Mouse (Mus musculus): ENCODE measurements at regions not wholly inside any gene's neighbourhood (a gene's known extent, or its start where the extent isn't known, plus 50 kb on each side); places are given as distances from the start of the nearest gene placed in this dataset.

DNA sequence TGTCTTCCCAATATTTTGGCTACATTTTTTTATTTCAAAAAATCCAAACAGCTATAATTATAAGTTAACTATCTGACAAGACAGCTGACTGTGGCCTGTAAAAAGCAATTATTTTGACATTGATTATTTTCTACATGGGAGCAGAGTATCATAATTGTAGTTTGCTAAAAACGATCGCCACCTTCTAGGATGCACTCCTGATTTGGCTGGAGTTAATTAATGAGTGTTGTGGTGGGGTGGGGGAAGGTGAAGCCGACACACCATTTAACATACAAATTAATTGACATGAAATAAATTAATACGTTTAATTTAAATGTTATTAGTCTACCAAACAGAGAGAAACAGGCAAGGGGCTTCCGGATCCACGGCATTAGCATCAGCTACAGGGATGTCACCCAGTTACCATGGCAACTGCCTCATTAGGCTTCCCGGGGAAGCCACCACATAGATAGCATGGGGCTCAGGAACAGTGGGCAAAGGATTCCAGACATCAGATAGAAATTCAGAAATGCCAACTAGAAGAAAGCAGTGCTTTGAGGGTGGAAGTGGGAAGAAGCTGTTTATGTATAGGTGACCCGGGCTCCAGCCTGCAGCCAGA is 255.9 kb downstream of the Prdm2 start:
- DNase-seq: no peak

DNA sequence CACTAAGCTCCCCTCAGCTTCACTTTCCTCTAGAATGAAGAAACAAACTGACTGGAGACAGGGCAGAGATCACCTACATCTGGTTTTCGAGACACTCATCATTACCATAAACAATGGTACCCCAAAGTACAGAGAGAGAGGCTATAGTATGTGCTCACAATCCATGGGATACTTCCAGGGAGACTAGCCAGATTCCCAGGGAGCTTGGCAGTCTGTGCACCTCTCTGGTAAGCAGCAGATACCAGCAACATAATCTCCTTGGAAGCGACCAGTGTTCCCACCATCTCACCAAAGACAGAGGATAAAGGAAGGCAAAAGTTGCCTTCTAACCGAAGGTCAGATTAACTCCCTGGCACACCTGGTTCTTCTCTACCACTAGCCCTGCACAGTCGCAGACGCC is 256.4 kb downstream of the Prdm2 start:
- no peak for DNase-seq

DNA sequence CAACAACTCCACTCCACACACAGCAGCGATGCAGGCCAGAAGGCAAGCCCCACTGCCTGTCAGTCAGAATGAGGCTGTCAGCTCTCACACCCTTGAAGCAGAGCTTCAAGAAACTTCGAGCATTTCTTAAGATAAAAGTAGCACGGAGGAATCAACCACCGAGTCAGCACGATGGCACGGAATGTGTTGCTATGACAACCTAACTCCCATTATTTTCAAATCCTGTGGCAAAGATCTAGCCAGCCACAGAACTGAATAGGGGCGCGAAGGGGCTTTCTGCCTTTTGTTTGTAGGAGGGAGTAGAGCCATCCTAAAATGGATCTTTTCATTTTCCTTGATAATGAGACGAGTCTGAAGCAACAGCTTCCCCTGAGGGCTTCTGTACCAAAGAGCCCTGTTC is 259.1 kb downstream of the Prdm2 start:
- no peak for DNase-seq

DNA sequence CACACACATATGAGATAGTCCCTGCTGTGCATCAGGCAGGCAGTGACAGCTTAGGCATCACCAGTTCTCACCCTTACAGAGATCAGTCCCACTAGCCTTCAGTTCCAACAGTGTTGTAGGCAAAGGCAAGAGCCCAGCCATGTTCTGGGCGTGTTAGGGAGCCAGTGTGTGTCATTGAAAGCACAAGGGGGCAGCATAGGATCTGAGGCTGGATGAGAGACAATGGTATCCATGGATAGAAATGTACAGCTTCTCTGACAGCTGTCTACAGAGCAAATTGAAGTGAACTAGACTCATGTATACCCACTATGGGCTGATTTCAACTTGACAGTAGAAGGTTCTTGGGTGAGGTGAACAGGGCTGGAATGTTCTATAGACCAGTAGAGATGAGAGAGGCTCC is 259.9 kb downstream of the Prdm2 start:
- DNase-seq: no peak

DNA sequence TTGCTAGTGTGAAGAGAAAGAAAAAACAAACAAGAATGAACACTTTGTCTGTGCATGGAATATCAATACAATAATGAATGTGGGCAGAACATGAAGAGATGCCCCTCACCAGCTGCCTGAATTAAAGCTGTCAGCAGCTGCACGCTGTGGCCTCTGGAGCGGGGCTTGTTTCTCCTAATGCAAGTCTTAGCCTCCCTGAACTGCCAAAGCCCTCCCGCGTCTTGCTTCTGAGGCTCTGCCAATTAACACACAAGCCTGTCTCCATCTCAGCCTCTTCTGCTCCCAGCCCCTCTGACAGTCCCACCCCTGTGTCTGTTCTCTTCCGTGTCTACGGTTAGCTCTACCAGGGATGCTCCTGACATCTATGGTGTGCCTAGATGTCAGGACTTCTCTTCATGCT is 265.1 kb downstream of the Prdm2 start:
- no peak for DNase-seq

DNA sequence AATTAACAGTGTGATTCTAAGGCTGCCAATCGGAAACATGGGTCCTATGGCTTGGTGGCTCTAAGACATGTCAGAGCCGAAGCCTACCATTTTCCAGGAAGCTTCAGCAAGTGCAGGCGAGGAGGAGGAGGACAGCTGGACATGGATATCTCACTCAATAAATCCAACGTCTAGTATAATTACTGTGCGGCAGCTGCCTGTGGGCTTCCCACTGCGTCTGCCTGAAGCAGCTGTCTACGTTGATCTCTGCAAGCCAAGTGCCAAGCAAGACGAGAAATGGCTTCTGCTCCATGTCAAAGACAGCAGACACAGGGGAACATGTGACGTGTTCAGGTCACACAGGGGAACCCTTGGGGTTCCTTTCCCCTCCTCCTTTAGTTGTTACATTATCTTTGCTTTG is 279.2 kb downstream of the Prdm2 start:
- DNase-seq: no peak

DNA sequence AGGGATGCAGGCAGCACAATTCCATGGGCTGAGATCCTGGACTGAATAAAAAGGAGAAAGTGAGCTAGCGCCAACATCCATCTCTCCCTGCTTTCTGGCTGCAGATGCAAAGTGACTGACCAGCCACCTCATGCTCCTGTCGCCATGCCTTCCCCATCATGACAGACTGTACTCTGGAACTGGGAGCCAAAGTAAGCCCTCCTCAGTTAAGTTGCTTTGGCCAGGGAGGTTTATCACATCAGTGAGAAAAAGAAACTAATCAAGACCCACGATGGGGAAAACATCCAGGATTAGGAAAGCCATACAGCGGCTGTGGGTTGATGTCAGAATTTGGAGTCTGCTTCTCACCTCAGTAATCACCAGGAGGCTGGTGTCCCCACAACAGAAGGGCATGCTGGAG is 283.6 kb downstream of the Prdm2 start:
- no peak for DNase-seq

DNA sequence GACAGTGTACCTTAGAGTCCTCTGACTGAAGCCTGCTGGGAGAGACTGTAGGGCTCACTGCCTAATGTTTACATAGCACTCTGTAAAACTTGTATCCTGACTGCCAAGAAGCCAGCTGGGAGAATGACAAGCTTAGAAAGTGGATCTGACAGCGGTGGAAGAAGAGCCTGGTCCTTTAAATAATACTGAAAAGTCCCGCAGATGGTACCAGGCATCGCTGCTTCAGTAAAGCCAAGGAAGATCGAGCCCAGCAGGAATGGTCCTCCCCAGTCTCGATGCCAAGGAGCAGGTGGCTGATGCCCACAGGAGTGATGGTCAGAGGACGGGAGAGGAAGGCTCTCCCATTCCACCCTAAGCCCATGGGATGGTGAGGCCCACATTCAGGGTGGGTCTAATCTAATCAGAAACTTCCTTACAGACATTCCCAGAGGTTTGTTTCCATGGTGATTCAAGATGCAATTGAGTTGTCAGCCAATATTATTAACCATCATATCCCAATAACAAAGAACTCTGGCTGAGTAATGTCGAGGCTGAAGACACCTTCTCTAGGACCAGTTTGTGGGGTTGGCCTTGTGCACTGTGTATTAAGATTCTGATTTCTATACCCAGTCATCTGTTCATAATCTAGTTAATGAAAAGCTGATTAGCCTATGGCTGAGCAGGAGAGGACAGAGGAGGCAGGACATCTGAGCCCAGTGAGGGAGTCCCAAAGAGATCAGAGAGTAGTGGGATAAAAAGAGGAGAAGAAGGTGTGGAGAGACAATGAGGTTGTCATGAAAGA is 285.3 kb downstream of the Prdm2 start:
- no peak for DNase-seq

DNA sequence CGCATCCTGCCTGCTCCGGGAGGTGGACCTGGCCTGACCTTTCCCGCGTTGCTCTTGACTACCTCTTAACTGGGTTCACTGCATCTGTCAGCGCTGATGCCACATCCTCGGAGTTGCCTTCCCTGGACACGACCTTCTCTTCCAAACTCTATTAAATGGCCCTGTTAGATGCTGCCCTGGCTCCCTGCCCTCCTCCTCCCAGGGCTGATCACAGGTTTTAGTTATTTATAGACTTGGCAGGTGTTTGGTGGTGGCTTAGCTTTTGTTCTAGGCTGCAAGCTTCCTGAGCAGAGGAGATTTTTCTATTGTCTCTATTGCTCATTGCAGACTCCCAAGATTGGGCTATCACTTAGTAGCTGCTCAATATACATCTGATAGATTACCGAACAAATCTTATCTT is 287.7 kb downstream of the Prdm2 start:
- DNase-seq: no peak

DNA sequence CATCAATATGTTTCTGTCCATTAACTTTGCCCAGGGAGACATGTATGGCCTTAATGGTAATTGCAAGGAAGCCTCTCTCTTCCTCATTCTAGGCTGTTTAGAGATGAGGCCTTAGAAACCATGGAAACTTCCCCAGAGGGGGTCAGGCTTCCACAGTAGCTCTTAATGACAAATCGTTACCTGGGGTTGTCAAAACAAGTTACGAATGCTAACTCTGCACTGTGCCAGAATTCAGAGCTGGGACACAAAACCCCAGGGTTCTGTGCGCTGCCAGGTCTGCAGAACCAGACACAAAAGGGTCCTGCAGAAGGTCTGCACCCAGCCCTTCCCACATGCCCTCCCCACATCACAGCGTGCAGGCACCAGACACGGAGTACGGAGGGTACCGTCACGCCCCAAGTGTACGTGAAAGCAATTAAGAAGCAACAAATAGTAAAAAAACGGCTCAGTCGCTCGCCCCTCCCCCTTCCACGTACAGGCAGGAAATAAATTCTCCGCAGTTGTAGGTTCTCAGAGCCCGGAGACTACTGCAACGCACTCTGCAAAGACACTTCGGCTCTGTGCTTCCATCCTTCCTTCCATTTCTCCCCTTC is 303.3 kb downstream of the Prdm2 start:
- no peak for DNase-seq

DNA sequence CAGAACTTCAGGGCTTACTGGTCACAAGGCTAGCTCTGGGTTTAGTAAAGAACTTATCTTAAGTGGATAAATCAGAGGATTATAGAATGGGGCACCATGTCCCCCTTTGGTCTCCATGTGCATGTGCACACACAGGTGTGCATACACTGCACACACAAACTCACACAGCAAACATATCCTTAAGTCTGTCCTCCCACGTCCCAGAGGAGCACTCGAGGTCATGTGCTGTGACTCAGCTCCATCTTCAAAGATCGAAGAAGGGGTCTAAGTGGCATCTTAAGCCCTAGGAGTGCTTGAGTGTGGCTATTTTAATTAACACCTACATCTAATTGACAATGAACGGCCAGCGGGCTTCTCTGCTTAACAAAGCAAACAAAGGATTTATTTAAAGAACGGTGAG is 304.0 kb downstream of the Prdm2 start:
- DNase-seq: no peak

DNA sequence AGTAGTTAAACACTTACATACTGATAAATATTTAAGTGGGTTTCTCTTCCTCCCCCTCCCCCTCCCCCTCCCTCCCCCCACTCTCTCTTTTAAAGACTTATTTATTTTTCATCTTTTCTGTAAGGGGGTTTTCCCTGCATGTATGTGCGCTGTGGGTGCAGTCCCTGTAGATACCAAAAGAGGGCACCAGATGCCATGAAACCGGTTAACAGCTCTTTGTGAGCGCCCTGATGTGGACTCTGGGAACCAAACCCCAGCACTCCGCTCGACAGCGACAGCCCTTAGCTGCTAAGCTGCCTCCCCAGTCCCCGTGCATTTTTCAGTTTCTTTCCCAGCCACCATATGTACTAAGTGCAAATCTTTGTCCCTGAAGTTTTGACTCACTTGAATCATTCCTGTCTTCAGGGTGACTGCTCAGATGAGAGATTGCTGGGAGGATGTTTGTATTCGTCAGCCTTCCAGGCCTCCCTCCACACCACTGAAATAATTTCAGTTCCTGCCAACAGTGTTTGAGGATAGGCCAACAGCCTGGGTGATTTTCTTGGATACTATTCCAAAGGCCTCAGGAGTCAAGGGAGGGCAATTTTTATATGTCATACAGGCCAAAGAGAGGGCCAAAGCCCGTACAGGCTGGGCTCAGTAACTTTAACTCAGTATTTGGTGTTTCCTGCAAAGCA is 309.3 kb downstream of the Prdm2 start:
- DNase-seq: peak; percentile 41

DNA sequence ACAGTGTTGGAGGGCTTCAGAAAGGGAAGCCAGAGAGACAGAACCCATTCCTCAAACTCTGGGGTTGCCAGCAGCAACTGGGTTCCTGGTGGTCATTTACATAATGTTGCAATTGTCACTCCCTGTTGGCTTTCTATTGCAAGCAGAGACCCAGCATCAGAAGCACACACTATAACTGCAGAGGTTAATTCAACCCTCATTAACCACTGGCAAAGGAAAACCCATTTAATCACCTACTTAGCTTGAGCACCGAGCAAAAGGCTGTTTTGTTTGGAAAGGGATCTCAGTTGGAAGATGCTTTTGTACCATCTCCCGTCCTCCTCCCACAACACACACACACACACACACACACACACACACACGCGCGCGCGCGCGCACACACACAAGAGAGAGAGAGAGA is 312.0 kb downstream of the Prdm2 start:
- DNase-seq: no peak

DNA sequence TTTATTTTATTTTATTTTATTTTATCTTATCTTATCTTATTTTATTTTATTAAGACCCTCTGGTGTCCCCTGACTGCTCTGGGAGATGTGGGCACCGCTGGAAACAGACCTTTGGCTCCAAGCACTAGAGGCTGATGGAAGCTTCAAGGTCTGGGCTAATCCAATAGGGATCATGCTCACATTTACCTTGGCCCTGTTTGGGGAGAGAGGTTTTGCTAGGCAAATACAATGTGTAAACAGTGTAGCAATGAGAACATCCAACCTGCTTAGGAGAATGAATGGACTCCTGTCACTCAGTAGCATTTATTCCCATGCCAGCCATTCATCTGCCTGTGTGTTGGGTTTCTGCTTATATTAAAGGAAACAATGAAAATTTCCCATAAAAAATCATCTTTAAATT is 313.8 kb downstream of the Prdm2 start:
- no peak for DNase-seq

DNA sequence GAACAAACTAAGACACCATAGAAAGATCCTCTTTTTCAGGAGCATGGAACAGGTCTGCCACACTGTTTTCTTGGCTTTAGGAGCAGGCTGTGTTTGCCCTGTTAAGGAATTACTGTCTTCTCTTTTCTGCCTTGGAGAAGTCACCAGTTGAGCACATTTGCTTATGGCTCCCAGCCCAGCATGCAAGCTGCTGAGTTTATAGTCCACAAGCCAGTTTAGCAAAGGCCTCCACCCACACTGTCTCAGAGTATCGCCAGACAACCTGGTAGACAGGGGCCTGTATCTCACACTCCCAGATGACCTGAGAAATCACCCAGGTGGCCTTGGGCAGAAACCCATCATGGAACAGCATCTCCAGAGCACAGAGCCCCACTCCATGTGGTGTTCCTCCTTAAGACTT is 322.1 kb downstream of the Prdm2 start:
- DNase-seq: no peak

DNA sequence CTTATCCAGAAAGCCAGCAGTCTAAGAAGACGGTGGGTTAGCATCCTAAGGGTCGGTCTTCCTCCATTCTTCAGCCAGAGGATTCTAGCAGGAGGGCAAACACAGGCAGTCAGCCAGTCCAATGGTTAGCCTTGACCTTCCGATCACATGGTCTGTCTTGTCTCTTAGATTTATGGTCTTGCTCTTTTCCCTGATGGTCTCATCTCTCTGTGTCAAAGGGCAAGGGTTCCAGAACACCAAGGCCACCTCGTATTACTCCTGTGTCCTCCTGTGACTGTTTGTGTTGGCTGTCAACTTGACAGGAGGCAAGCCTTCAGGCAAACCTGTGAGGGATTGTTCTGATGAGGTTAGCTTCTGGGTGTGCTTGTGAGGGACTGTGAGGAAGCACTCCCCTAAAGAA is 323.9 kb downstream of the Prdm2 start:
- peak; percentile 32 for DNase-seq

DNA sequence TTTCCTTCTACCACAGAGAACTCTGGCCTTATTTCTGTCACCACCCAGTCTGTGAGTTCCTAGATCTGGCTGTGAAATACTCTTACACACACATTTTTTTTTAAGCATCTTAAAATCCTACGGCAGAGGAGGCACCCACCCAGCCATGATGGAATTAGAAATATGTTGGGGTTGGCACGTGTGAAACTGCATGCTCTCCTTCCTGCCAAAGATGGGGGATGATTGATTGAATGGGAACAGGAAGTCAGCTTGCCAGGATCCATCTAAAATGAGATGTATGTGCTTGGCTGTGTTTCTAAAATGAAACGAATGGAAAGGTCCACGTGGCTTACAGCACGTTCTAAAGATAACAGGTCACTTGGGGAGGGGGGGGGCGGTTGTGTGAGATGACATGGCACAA is 324.9 kb downstream of the Prdm2 start:
- no peak for DNase-seq

DNA sequence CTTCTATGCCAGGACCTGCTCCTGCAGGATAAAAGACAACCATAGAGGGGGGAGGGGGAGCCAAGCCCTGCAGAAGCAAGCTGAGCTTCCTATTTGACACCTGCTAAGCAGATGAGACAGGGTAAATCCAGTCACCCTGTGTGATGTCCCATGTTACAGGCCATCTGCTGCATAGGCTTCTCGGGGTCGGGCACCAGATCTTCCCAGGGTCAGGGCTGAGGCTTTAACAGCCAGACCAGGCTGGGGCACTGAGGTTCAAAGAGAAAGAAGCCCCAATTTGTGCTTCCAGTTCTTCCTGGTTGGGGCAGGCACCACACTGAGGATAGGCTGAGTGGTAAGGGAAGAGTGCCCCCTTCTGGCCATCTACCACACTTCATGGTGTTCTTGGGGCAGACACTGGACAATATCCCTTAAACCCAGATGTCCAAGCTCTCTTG is 332.5 kb downstream of the Prdm2 start:
- peak; percentile 85 for DNase-seq

DNA sequence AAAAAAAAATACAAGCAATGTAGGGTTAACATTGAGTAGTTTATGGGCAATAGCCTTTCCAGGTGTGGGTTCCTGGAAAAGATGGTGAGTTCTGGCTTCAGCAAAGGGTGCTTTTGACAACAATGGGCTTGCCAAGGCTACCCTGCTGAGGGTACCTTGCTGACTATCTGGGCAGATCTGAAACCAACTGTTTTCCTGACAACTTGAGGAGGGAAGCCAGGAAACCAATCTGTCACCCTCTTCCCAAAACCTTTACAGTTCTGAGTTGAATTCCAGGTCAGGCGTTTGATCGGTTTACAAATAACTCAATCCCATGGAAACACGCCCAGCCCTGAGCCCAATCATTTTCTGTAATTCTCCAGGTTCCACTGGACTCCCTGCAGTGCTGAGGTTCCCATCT is 336.6 kb downstream of the Prdm2 start:
- DNase-seq: no peak

DNA sequence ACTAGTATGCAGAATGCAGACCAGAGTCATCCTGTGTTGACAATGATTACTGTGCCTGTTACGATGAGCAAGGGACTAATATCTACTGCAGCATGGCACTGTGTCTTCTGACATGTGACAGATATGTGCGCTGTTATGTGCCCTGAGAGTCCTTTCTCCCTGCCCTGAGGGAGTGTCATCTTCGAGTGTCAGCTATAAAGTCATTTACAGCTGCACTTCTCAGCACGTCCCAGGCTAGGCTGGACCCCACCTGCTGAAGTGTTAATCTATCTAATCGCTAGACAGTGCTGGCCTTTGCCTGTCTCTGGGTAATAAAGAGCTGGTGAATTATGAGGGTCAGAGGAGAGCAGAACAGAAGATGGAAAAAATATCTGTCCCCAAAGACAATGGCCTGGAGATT is 337.7 kb downstream of the Prdm2 start:
- no peak for DNase-seq

DNA sequence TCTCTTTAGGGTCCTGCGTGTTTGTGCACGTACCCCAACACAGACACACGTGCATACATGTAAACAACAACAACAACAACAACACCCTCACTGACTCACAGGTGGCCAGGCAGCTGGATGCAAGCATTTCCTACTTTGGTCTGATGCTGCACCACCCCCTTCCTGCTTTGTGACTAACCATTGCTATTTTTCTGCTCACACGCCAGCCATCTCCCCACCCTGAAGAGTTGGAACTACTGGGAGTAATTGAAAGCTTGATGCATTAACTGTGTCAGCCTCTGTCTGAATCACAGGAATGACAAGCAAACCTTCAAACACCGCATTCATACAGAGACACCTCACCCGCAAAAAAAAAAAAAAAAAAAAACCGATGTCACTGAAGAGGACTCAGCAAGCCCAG is 346.5 kb downstream of the Prdm2 start:
- no peak for DNase-seq

DNA sequence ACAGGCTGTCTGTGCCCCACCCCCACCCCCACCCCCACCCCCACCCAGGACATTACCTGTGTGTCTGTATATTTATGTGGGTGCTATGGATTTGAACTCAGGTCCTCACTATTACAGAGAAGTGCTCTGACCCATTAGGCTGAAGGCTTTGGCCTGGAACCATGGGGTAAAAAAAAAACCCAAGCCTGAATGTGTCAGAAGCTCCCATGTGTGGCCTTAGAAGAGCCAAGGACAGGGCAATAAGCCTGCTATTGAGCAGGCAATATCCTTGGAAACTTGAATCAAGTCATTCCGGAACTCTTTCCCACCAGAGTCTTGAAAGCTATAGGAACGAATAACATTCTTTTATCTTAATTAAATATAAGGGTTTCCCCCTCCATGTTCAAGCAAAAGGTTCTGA is 347.2 kb downstream of the Prdm2 start:
- no peak for DNase-seq

DNA sequence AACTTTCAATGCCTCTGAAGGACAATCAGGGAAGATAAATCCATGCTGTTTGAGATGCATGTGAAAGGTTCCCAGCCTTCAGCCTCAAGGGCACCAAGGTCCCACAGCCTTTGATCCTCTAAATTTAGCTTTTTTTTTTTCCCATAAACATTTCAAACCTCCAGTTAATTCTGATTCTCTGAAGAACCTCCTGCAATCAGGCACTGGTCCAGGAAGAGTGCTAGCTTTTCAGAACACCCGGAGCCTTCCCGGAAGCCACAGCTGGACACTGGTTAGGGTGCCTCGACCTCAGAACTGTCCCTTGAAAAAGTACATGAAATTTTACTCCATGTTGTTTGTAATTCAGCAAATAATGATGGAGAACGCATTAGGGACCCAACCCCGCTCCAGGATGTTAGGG is 348.9 kb downstream of the Prdm2 start:
- peak; percentile 56 for DNase-seq
